Mouse (Mus musculus) spleen, postnatal 10 days (tissue): ENCODE results near the gene C530008M17Rik.
A peak's percentile ranks its signal among the peaks of the same experiment; 100 is the strongest.

Experiments used
- DNase-seq, 2 experiments: peaks; one replicate each; pipeline ENCODE4 v3.0.0; 2021 to 2022; ENCODE audit warnings: low spot score in 2 of 2

Gene C530008M17Rik

DNA sequence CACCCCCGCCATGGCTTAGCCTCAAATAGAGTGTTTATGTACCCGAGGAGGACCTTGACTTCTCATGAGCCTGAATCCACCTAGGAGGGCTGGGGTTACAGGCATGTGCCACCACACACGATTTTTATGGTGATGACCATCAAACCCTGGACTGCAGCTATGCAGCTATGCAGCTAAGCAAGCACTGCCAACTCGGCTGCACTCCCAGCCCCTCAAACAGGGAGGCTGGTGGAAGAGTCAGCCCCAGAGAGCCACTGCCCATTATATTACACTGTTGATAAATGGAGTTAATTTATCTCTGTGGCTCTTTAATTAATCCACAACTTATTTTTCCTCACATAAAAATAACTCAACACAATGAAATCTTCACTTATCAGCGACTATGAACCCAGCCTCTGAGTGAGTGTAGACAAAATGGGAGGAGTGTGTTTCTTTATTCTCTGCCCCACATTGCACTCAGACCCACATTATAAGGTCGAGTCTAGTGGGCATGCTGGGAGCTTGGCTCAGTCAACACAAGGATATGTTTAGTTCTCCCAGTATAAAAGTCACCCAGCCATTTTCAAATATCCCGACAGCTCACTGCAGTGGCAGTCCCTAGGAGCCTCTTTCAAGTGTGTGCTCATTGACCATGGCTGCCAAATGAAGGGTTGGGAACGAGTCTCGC lies 117.3 kb downstream of the C530008M17Rik start:
- no peak for DNase-seq

DNA sequence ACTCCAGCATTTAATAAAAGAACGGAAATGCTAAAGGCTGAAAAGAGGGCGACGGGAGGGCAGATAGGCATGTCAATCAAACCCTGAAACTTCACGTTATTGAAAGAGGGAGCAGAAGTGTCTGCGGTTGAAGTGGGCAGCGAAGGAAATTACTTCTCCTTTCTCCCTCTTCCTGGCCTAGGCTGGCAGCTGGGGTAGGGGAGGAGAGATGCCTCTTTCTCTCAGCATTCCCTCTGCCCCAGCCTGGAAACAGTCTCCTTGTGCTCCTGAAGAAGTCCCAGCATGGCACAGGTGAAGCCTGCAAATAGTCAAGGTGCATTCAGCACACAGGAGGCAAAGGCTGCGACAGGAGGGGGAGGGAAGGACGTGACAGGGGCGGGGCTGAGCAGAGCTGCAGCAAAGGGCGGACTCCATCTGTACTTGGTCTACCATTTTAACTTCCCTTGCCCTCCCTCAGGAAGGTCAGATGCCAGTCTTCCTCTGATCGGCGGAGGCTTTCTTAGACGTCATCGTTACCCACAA lies 122.8 kb downstream of the C530008M17Rik start:
- peak; percentile 22 to 44 for DNase-seq

GRCm38 (mm10) chr5:76781943-76782342 lies 125.6 kb downstream of the C530008M17Rik start:
- DNase-seq = no peak

DNA sequence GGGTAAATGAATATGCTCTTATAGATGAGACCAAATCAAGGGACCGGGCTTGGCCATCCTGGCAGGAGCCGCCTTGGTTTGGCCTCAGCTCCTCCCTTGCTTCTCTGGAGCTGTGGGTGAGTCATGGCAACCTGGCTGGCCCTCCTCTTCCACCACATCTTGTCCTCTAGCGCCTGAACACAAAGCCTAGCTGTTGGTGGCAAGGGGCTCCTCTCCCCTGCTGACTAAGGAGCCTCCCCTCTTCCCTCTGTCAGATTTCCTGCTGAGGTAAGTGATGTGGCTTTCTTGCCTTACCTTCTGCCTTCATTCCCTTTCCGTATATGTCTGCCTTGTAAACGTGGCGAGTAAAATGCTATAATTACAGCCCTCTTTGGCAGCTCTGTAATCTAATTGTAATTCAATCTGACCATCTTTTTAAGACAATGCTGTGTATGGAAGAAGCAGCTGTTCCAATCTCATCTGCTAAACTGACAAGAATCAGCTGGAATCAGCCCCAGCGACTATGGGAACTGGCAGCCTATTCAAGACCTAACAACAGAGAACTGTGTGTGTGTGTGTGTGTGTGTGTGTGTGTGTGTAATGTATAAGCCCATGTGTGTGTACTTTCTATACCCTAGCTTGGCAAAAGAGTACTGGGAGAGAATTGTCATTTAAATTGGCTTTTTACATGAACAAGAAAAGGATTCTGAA lies 126.2 kb downstream of the C530008M17Rik start:
- no peak for DNase-seq

DNA sequence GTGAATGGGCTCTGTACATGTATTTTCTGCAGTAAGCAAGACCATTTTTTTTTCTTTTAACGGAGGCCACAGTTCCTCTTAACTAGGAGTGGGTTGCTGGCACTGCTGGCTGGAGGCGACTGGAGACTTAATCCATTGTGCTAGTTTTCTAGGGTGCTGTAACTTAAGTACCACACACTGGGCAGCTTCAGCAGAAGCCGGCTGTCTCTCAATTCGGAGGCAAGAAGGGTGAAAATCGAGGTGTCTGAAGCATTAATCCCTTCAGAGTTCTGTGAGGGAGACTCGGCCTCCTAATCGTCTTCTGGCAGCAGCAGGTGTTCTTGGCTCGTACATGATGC lies 126.8 kb downstream of the C530008M17Rik start:
- no peak for DNase-seq

GRCm38 (mm10) chr5:76784151-76784723 lies 127.9 kb downstream of the C530008M17Rik start:
- DNase-seq = no peak

DNA sequence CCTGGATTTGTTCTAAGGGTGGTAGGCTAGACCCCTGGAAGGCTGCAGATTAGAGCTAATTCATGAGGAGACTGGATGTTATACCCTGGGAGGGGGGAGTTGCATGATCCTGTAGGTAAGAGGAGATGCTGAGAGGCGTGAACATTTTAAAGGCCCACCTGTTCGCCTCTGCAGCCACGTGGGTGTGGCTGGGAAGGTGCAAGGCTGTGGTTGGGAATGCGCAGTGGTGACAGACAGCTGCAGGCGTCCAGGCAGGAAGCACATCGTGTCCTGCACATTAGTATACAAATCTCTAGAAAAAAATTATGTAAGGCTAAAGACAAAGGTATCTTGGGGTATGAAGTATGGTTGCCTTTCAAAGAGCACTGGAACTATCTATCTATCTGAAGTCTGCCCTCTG lies 128.7 kb downstream of the C530008M17Rik start:
- DNase-seq = no peak

GRCm38 (mm10) chr5:76789881-76790280 lies 133.6 kb downstream of the C530008M17Rik start:
- DNase-seq = no peak

- DNase-seq = no peak
Measured at GRCm38 (mm10) chr5:76791280-76791679, 135.0 kb downstream of the C530008M17Rik start.

DNA sequence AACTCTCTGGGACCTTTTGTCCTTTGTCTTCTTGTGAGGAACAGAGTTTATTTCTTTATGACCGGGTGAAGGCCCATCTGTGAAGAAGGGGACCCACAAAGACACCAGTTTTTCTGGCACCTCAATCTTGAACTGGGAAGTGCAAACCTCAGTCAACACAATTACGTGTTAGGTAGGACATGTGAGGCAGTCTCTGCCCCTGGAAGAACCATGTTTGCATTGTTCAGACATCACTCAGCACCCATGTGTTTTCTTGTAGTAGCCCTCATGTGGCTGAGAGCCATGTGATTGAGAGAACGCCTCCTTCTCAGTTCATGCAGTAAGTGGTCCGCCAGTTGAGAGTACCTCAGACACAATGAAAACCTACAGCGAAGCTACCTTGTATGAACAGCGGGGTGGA lies 136.4 kb downstream of the C530008M17Rik start:
- DNase-seq = no peak

GRCm38 (mm10) chr5:76798043-76798442 lies 141.7 kb downstream of the C530008M17Rik start:
- DNase-seq = no peak

- peak in 1 of 2 experiments; percentile 42 for DNase-seq
Measured at GRCm38 (mm10) chr5:76799471-76799870, 143.2 kb downstream of the C530008M17Rik start.

GRCm38 (mm10) chr5:76809031-76809430 lies 152.7 kb downstream of the C530008M17Rik start:
- DNase-seq = no peak

GRCm38 (mm10) chr5:76815035-76815434 lies 158.7 kb downstream of the C530008M17Rik start:
- no peak for DNase-seq

GRCm38 (mm10) chr5:76815786-76816455 lies 159.6 kb downstream of the C530008M17Rik start:
- DNase-seq = no peak

- no peak for DNase-seq
Measured at GRCm38 (mm10) chr5:76816748-76817147, 160.4 kb downstream of the C530008M17Rik start.

GRCm38 (mm10) chr5:76817678-76818077 lies 161.4 kb downstream of the C530008M17Rik start:
- no peak for DNase-seq

- DNase-seq = no peak
Measured at GRCm38 (mm10) chr5:76818807-76819206, 162.5 kb downstream of the C530008M17Rik start.

GRCm38 (mm10) chr5:76822097-76822496 lies 165.8 kb downstream of the C530008M17Rik start:
- no peak for DNase-seq

GRCm38 (mm10) chr5:76828527-76829240 lies 172.4 kb downstream of the C530008M17Rik start:
- no peak for DNase-seq

DNA sequence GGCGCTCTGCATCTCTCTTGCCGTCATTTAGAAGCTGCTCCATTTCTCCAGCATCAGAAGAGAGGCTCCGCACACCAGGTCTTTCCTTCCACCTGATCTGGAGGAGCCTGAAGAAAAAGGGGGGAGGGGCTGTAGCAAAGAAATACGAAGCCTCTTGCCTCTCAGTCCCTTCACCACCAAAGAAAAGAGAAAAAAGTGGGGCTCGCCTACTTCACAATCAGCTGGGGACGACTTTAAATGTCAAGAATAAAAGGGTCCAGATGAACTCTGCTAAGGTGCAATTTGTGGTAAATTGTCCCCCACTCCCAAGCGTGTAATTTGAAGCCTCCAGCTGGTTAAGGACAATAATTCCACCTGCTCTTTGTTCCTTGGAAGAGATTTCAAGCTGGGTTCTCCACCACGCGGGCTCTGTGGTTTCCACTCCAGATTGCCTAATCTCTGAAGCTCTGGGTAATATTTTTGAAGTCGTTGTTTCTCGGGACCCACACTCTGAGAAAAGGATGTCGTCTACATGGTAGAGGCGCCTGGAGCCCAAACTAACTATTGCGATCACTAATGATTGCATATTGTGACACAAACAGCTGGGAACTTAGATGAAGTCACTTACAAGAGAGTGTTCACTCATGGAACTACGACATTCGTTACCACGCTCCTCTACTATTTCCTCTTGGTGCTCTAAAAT lies 176.4 kb downstream of the C530008M17Rik start:
- DNase-seq = no peak
